Mouse (Mus musculus) MEL (cell line): ENCODE data around the gene Tdrd3. TPM values are rescaled to one million over a fixed set of nuclear protein-coding genes. Genes with fewer than 3 reads are reported as not detected.

Experiments used
- DNase-seq: peaks from one replicate; pipeline ENCODE4 v3.0.0; 2011; ENCODE audit warnings: low read depth, low spot score
- H3K27ac ChIP-seq: 2 replicates; pipeline ENCODE4 v1.5.1; 2012; ENCODE audit warnings: low read depth, mild to moderate bottlenecking, control low read depth, low read length, moderate library complexity; ENCODE audit not compliant: control insufficient read depth
- H3K27me3 ChIP-seq, 2 experiments: fragments of 150-350 bp in 1 of 2; sonication (generic) in 1 of 2; 2 replicates each; pipeline ENCODE4 v1.6.1; 2012; ENCODE audit warnings: low read length in 2 of 2, mild to moderate bottlenecking in 2 of 2, improper control_type of control experiment in 1 of 2, moderate library complexity in 1 of 2; ENCODE audit not compliant: insufficient read depth in 2 of 2, control insufficient read depth in 1 of 2
- H3K36me3 ChIP-seq, 2 experiments: 2 replicates each; pipeline ENCODE4 v1.6.1; 2012 to 2014; ENCODE audit warnings: low read length in 2 of 2, improper control_type of control experiment in 1 of 2, inconsistent platforms in 1 of 2, mild to moderate bottlenecking in 1 of 2; ENCODE audit not compliant: insufficient read depth in 2 of 2, control insufficient read depth in 1 of 2
- H3K4me1 ChIP-seq, 2 experiments: fragments of 150-350 bp in 1 of 2; sonication (generic) in 1 of 2; 2 replicates each; pipeline ENCODE4 v1.6.1; 2012; ENCODE audit warnings: low read length in 2 of 2, improper control_type of control experiment in 1 of 2, mild to moderate bottlenecking in 1 of 2; ENCODE audit not compliant: insufficient read depth in 2 of 2, control insufficient read depth in 1 of 2
- H3K4me3 ChIP-seq, 2 experiments: fragments of 150-350 bp in 1 of 2; sonication (generic) in 1 of 2; 2 replicates each; pipeline ENCODE4 v1.5.1; 2012; ENCODE audit warnings: low read depth in 2 of 2, low read length in 2 of 2, mild to moderate bottlenecking in 2 of 2, moderate library complexity in 2 of 2, control low read depth in 1 of 2, improper control_type of control experiment in 1 of 2; ENCODE audit not compliant: control insufficient read depth in 1 of 2, insufficient read depth in 1 of 2
- H3K79me2 ChIP-seq: 2 replicates; pipeline ENCODE4 v1.6.1; 2012; ENCODE audit warnings: mild to moderate bottlenecking, low read length, moderate library complexity; ENCODE audit not compliant: control insufficient read depth, poor library complexity, insufficient read depth
- H3K9ac ChIP-seq: 2 replicates; pipeline ENCODE4 v1.6.1; 2012; ENCODE audit warnings: low read depth, mild to moderate bottlenecking, control low read depth, low read length, moderate library complexity; ENCODE audit not compliant: control insufficient read depth, poor library complexity, severe bottlenecking
- H3K9me3 ChIP-seq: fragments of 150-350 bp; sonication (generic); replicated peaks from 2 replicates; pipeline ENCODE4 v1.6.1; 2012; ENCODE audit warnings: mild to moderate bottlenecking, low read length, improper control_type of control experiment, moderate library complexity; ENCODE audit not compliant: insufficient read depth
- BHLHE40 ChIP-seq: IDR thresholded peaks from 2 replicates; pipeline ENCODE4 v1.6.1; 2012; ENCODE audit warnings: low read depth, mild to moderate bottlenecking, inconsistent platforms, low read length, improper control_type of control experiment, borderline replicate concordance
- CTCF ChIP-seq, 3 experiments: IDR thresholded peaks in 2 of 3; conservative IDR thresholded peaks in 1 of 3; 2 replicates each; pipeline ENCODE4 v1.5.1; 2011 to 2012; ENCODE audit warnings: low read length in 3 of 3, low read depth in 2 of 3, mild to moderate bottlenecking in 2 of 3, improper control_type of control experiment in 1 of 3, inconsistent platforms in 1 of 3, mixed read lengths in 1 of 3, moderate library complexity in 1 of 3; ENCODE audit not compliant: control insufficient read depth in 1 of 3, insufficient read depth in 1 of 3, poor library complexity in 1 of 3, severe bottlenecking in 1 of 3
- ETS1 ChIP-seq: IDR thresholded peaks from 2 replicates; pipeline ENCODE4 v1.6.1; 2012; ENCODE audit warnings: low read depth, mild to moderate bottlenecking, inconsistent platforms, low read length, improper control_type of control experiment, moderate library complexity
- GABPA ChIP-seq: IDR thresholded peaks from 2 replicates; pipeline ENCODE4 v1.6.1; 2012; ENCODE audit warnings: low read depth, mild to moderate bottlenecking, inconsistent platforms, low read length, improper control_type of control experiment, moderate library complexity
- GATA1 ChIP-seq: IDR thresholded peaks from 2 replicates; pipeline ENCODE4 v1.6.1; 2011; ENCODE audit warnings: low read depth, low read length, improper control_type of control experiment
- MAFK ChIP-seq: IDR thresholded peaks from 2 replicates; pipeline ENCODE4 v1.6.1; 2011; ENCODE audit warnings: low read depth, mild to moderate bottlenecking, low read length, improper control_type of control experiment, borderline replicate concordance
- MAX ChIP-seq: IDR thresholded peaks from 2 replicates; pipeline ENCODE4 v1.6.1; 2011; ENCODE audit warnings: low read length, improper control_type of control experiment
- MXI1 ChIP-seq: IDR thresholded peaks from 2 replicates; pipeline ENCODE4 v1.6.1; 2011; ENCODE audit warnings: mild to moderate bottlenecking, low read depth, low read length, improper control_type of control experiment
- NRF1 ChIP-seq: IDR thresholded peaks from 2 replicates; pipeline ENCODE4 v1.6.1; 2014; ENCODE audit warnings: low read depth, mild to moderate bottlenecking, inconsistent platforms, low read length, improper control_type of control experiment, moderate library complexity; ENCODE audit not compliant: poor library complexity, insufficient read depth, severe bottlenecking
- POLR2AphosphoS2 ChIP-seq: IDR thresholded peaks from 2 replicates; pipeline ENCODE4 v1.6.1; 2011; ENCODE audit warnings: low read length, improper control_type of control experiment
- POLR2AphosphoS5 ChIP-seq: IDR thresholded peaks from 2 replicates; pipeline ENCODE4 v1.6.1; 2012; ENCODE audit warnings: low read depth, borderline replicate concordance, mild to moderate bottlenecking, inconsistent platforms, low read length, moderate library complexity, mixed read lengths
- RAD21 ChIP-seq: IDR thresholded peaks from 2 replicates; pipeline ENCODE4 v1.6.1; 2011; ENCODE audit warnings: mild to moderate bottlenecking, low read depth, low read length, improper control_type of control experiment
- SIN3A ChIP-seq: IDR thresholded peaks from 2 replicates; pipeline ENCODE4 v1.6.1; 2012; ENCODE audit warnings: low read length, improper control_type of control experiment, inconsistent platforms
- TCF12 ChIP-seq: IDR thresholded peaks from 2 replicates; pipeline ENCODE4 v1.6.1; 2014; ENCODE audit warnings: low read depth, mild to moderate bottlenecking, inconsistent platforms, low read length, improper control_type of control experiment, moderate library complexity
- ZC3H11A ChIP-seq: IDR thresholded peaks from 2 replicates; pipeline ENCODE4 v1.6.1; 2012; ENCODE audit warnings: low read depth, mild to moderate bottlenecking, inconsistent platforms, low read length, improper control_type of control experiment
- ZKSCAN1 ChIP-seq: IDR thresholded peaks from 2 replicates; pipeline ENCODE4 v1.6.1; 2012; ENCODE audit warnings: low read depth, mild to moderate bottlenecking, inconsistent platforms, low read length, improper control_type of control experiment, moderate library complexity
- polyA plus RNA-seq, 2 experiments: library from polyadenylated mRNA; stranded (reverse) in 1 of 2; unstranded in 1 of 2; fragments of >175 nt in 1 of 2; fragments of >200 nt in 1 of 2; gene quantifications; 2 replicates each; pipeline versions ENCODE4 v1.2.1 to v1.2.4; 2012; ENCODE audit warnings: low replicate concordance in 2 of 2, low read depth in 1 of 2; ENCODE audit not compliant: insufficient read length in 2 of 2, insufficient read depth in 1 of 2, missing spikeins in 1 of 2
- total RNA-seq: library from RNA; depleted of rRNA; stranded (reverse); fragments of 300-350 nt; gene quantifications from 2 replicates; pipeline ENCODE4 v1.2.3, GENCODE M21; 2012

The Tdrd3 gene
- total and polyA plus RNA-seq, 3 experiments: 22.5 to 22.6 TPM; not detected in 1

DNA sequence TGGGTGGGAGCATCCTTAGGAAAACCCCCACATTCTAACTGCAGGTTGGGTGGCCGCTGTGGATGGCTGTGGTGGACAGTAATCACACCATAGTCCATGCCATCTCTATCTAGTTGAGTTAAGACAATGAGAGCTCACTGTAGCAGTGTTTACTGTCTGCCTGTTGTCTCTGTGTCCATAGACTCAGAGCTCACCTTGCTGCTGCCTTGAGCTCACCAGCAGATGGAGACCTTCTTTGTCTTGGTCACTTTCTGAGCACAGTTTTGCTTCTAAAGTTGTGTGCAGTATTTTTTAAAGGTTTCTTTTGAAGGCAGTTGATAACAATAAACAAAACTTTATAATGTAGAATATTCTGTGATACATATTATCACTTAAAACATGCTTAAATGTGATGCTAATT lies 43.3 kb downstream of the Tdrd3 start:
- DNase-seq: no peak
- no peak overlapping the region for H3K4me3 ChIP-seq
- peaks cover 0 to 2% of the 10 kb centered on the region in 2 experiments; a peak in 1 of 4 replicates for H3K4me1 ChIP-seq
- no peak overlapping the region for H3K27ac ChIP-seq
- H3K36me3 ChIP-seq: peaks cover 0 to 9% of the 10 kb centered on the region in 2 experiments; a peak in 2 of 4 replicates
- no peak overlapping the region for H3K9ac ChIP-seq
- H3K79me2 ChIP-seq: peaks cover 3% of the 10 kb centered on the region; the same call in 1 of the 2 replicates
- H3K27me3 ChIP-seq: no peaks in the 10 kb centered on the region
- H3K9me3 ChIP-seq: no peaks in the 10 kb centered on the region
- TF ChIP-seq GABPA (no peak), POLR2AphosphoS5 (no peak), TCF12 (no peak), ETS1 (no peak), MXI1 (no peak), BHLHE40 (no peak), ZKSCAN1 (no peak), SIN3A (no peak), CTCF (IDR thresholded peaks at IDR 0.05 in 2 of 3, conservative IDR thresholded peaks at IDR 0.05 in 1 of 3; ENCODE audit: control insufficient read depth in 1 of 3, insufficient read depth in 1 of 3, low read depth in 2 of 3, low read length in 3 of 3, poor library complexity in 1 of 3, severe bottlenecking in 1 of 3) (no peak; a peak in 1 of 6 replicates), NRF1 (no peak), POLR2AphosphoS2 (no peak)

DNA sequence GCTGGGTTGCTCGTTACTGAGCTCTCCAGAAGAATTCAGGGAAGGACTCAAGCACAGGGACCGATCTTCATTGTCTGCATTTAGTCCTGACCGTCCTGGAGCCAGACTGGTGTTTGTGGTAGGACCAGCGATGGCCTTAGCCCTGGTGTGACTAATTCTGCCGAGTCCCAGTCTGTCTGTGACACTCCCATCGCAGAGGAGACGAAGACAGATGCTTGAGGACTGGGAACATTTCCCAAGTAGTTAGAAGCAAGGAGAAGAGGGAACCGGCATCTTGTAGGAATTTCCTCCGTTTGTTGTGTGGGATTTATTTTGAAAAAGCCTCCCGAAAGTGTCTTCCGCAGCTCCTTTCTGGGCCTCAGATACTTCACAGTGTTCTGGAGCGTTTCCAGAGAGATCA lies 45.1 kb downstream of the Tdrd3 start:
- DNase-seq: no peak
- H3K9me3 ChIP-seq: no peaks in the 10 kb centered on the region
- no peak overlapping the region for H3K4me3 ChIP-seq
- TF ChIP-seq GABPA (no peak), MAFK (no peak), MAX (no peak), RAD21 (no peak), ZC3H11A (no peak), GATA1 (no peak)
- TF ChIP-seq, all 39 proteins: peak for 0
- no peaks in the 10 kb centered on the region; the same call in 1 of the 2 replicates for H3K79me2 ChIP-seq
- H3K27me3 ChIP-seq: no peaks in the 10 kb centered on the region
- H3K36me3 ChIP-seq: peaks cover 0 to 9% of the 10 kb centered on the region in 2 experiments; a peak in 2 of 4 replicates
- no peak overlapping the region for H3K9ac ChIP-seq
- no peak overlapping the region for H3K27ac ChIP-seq
- peaks cover 0 to 2% of the 10 kb centered on the region in 2 experiments; a peak in 1 of 4 replicates for H3K4me1 ChIP-seq
